Mouse (Mus musculus) heart, embryonic 16.5 days (tissue): ENCODE results near the gene Pifo. TPM values are rescaled to one million over a fixed set of nuclear protein-coding genes. Genes with fewer than 3 reads are reported as not detected.
A peak's percentile ranks its signal among the peaks of the same experiment; 100 is the strongest.
"Not testable (repeated sequence)": the region's sequence is repeated elsewhere in the genome, so short reads cannot be mapped to it uniquely, and the experiment has no call there.

Source experiments
- ATAC-seq: fragments of 200-750 bp; cut with Nextera tagmentation; replicated peaks from 2 replicates; pipeline ENCODE4 v1.8.0; 2017; ENCODE audit warnings: moderate number of reproducible peaks; ENCODE audit not compliant: insufficient read depth, low FRiP score; ENCODE audit errors: extremely low read depth
- H3K27ac ChIP-seq: fragments of 300-500 bp; sonication (generic); 2 replicates; pipeline ENCODE4 v1.5.1; 2014; ENCODE audit warnings: mild to moderate bottlenecking, low read length, control low read depth, moderate library complexity
- H3K27me3 ChIP-seq: fragments of 300-500 bp; sonication (generic); 2 replicates; pipeline ENCODE4 v1.6.1; 2014; ENCODE audit warnings: low read length, mixed read lengths; ENCODE audit not compliant: control insufficient read depth, insufficient read depth
- H3K36me3 ChIP-seq: fragments of 300-500 bp; sonication (generic); 2 replicates; pipeline ENCODE4 v1.6.1; 2014; ENCODE audit not compliant: control insufficient read depth, insufficient read depth
- H3K4me1 ChIP-seq: fragments of 300-500 bp; sonication (generic); 2 replicates; pipeline ENCODE4 v1.6.1; 2014; ENCODE audit warnings: low read length, mixed read lengths; ENCODE audit not compliant: control insufficient read depth, insufficient read depth
- H3K4me2 ChIP-seq: fragments of 300-500 bp; sonication (generic); 2 replicates; pipeline ENCODE4 v1.6.1; 2014; ENCODE audit warnings: low read depth, mild to moderate bottlenecking, control low read depth, low read length
- H3K4me3 ChIP-seq: fragments of 300-500 bp; sonication (generic); 2 replicates; pipeline ENCODE4 v1.5.1; 2014; ENCODE audit warnings: mild to moderate bottlenecking, control low read depth, low read length
- H3K9ac ChIP-seq: fragments of 300-500 bp; sonication (generic); 2 replicates; pipeline ENCODE4 v1.6.1; 2014; ENCODE audit warnings: low read length, control low read depth
- H3K9me3 ChIP-seq: fragments of 300-500 bp; sonication (generic); replicated peaks from 2 replicates; pipeline ENCODE4 v1.6.1; 2016; ENCODE audit warnings: low read length; ENCODE audit not compliant: control insufficient read depth
- WGBS: fragments of 180-500 bp; shearing (Covaris S2); extraction: QIAGEN DNeasy Blood & Tissue Kit; methylation state at CpG from one replicate; pipeline ENCODE4 v1.1.7; 2014; 5-methylcytosine and 5-hydroxymethylcytosine counted together
- polyA plus RNA-seq: library from polyadenylated mRNA; unstranded; fragments of >200 nt; fragmentation: Nextera tagmentation; extraction: Ambion mirVana; gene quantifications from 2 replicates; pipeline ENCODE4 v1.2.1, GENCODE M21; 2015

The Pifo gene
- polyA plus RNA-seq, 1 experiment from 2014 or later, result 1.1 TPM

DNA sequence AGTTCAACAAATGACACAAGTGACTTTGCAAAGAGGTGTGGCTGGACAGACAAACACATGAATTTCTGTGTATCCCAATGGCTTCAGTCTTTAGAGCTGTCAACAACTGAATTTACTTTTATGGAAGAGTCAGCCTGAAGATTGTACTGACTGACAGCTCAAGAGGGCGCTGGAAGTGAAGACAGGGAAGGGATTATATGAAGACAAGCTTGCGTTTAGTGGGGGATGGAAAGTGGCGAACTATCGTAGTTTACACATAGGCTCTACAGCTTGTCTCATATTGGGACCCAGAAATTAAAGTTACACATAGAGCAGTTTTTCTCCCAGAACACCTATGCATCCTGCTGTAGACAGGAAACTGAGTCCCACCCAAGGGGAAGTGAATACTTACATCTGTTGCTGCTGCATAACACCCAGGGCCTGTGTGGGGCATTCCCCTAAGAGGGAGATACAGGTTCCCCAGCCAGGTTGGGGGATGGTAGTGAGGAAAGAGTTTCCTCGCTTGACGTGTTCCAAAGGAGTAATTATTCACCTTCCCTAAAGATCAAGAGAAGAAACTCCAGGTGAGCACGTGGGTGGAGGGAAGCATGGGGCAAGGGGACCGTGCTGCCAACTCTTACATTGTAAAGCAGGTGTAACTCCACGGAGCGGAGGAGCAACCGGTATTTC, 13.6 kb downstream of the Pifo start:
- no peak for ATAC-seq
- Histone ChIP-seq H3K4me1 (peaks cover 8% of the 10 kb centered on the region), H3K27me3 (no peaks in the 10 kb centered on the region), H3K36me3 (no peaks in the 10 kb centered on the region), H3K4me3 (peak overlapping the region; percentile 33), H3K4me2 (peak overlapping the region; percentile 60), H3K9me3 (no peaks in the 10 kb centered on the region), H3K27ac (no peak overlapping the region), H3K9ac (no peak overlapping the region)
- WGBS, result 18% methylated on average over 11 of the region's 11 CpGs

DNA sequence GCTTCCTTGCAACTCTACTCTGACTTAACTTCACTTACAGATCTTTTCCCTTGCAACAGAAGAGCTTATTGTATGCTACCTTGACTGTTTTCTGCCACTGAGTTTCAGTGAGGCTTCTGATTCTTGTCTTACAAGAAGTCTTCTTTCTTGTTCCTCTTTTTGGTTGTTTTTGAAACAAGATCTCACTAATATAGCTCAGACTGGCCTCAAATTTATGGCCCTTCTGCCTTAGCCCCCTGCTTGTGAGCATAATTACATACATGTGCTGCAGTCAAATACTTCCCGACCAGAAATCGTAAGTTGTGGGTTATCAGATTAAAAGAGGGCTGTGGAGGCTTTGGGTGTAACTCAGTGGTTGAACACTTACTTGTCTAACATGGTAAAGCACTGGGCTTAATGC, 19.7 kb downstream of the Pifo start:
- ATAC-seq, result no peak

DNA sequence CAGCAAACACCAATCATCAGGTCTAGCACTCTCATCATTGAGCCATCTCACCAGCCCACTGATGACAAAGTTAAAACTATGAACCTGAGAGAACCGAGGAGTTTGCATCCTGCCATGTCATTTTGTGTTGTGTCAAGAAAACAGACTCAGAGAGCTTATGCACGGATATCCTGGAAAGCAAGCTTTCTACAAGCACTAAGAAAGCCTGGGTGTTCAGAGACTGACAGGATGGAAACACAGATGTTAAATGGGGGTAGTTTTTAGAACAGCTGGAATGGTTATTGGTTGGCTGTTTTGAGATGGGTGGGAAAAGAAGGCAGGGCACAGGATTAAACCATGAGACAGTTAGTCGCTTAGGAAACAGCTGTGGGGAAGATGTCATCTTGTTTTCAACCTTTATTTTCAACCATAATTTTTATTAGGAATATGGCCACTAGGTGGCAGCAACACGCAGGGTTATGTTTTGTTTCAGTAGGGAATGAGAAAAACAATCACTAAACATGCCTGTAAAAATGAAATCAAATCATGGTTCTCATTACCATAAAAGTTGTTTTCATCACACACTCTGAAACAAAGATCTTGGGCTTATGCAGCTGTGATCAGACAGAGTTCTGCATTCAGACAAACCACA, 22.7 kb downstream of the Pifo start:
- Histone ChIP-seq H3K36me3 (no peaks in the 10 kb centered on the region), H3K27ac (no peak overlapping the region), H3K27me3 (no peaks in the 10 kb centered on the region), H3K4me2 (no peak overlapping the region), H3K4me1 (no peaks in the 10 kb centered on the region), H3K9ac (no peak overlapping the region), H3K4me3 (no peak overlapping the region), H3K9me3 (no peaks in the 10 kb centered on the region)
- 23% methylated on average over 4 of the region's 4 CpGs for WGBS
- no peak for ATAC-seq

More for the DNA sequence above, 19.7 kb downstream of the Pifo start:
- WGBS, result 58% methylated on average over 2 of the region's 2 CpGs
- no peaks in the 10 kb centered on the region for H3K4me1 ChIP-seq
- H3K4me3 ChIP-seq, result no peak overlapping the region
- H3K9ac ChIP-seq, result no peak overlapping the region
- no peak overlapping the region for H3K4me2 ChIP-seq
- no peaks in the 10 kb centered on the region for H3K36me3 ChIP-seq
- no peaks in the 10 kb centered on the region for H3K9me3 ChIP-seq
- no peak overlapping the region for H3K27ac ChIP-seq
- H3K27me3 ChIP-seq, result no peaks in the 10 kb centered on the region

DNA sequence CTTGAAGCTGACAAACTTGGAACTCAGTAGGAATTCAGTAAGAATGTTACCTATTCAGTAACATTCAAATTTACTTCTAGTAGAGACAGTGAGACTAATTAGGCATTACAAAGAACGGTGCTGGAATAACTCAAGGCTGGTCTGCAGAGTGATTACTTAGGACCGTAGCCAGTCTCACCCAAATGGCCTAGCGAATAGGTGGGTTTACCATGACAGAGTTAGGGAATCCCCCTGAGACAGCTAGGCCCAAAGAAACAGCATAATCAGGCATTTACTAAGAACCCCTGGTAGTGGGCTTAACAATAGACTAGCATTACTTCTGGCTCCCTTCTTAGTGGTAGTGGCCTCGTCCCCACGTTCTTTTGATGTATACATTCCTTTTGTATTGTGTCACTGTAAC, 24.8 kb downstream of the Pifo start:
- H3K36me3 ChIP-seq, H3K27me3 ChIP-seq, ATAC-seq, H3K4me1 ChIP-seq, H3K4me2 ChIP-seq, H3K27ac ChIP-seq, H3K9me3 ChIP-seq, H3K4me3 ChIP-seq, H3K9ac ChIP-seq: not testable (repeated sequence)
- 64% methylated on average over 5 of the region's 5 CpGs for WGBS

DNA sequence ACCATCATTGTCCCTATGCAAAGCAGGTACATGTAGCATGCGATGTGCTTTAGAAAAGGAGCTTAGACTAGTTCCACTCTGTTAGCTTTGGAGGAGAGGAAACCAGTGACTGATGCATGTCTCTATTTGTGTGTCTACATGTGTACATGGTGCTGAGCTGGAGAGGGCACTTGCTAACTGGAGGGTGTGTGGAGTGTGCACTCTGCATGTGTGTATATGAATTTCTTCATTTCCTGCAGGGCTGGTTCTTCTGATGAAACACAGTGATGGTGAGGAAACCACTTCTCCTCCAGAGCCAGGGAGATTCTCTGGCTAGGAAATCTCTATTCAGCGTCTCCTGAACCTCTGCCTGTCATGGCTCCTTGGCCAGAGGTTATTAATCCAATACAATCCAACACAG, 40.3 kb downstream of the Pifo start:
- ATAC-seq, result no peak
- Histone ChIP-seq H3K9me3 (no peaks in the 10 kb centered on the region), H3K27ac (no peak overlapping the region), H3K36me3 (peaks cover 6% of the 10 kb centered on the region), H3K27me3 (no peaks in the 10 kb centered on the region), H3K9ac (no peak overlapping the region), H3K4me1 (no peaks in the 10 kb centered on the region), H3K4me2 (no peak overlapping the region), H3K4me3 (no peak overlapping the region)
- 79% methylated on average over 2 of the region's 2 CpGs for WGBS

DNA sequence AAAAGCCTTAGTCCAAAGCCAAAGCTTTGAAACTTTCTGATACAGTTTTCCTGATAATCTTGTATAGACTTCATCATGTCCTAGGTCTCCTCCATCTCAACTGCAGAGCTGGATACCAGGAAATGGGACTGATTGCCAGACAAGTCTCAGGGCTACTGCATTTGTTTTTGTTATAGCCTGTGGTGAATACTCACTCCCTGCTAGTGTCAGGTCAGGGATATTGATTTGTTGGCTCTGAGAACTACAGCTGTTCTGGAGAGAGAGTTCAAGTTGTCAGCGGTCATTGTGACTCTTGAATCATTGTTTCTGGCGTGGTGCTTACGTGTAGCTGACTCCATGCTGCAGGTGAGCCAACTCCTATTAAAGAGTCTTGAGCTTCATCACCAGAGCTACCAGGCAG, 41.0 kb downstream of the Pifo start, which contains the start of gene Ovgp1:
TSS of gene Ovgp1 (plus strand) at position 301 of the 400 bp plus-strand sequence.
- peaks cover 13% of the 10 kb centered on the region for H3K36me3 ChIP-seq
- no peak within 1 kb of the TSS for H3K4me2 ChIP-seq
- no peaks in the 10 kb centered on the region for H3K27me3 ChIP-seq
- H3K9ac ChIP-seq, result no peak within 1 kb of the TSS
- WGBS, result 74% methylated on average over 3 of the region's 3 CpGs
- no peak for ATAC-seq
- no peaks in the 10 kb centered on the region for H3K9me3 ChIP-seq
- H3K4me3 ChIP-seq, result no peak within 1 kb of the TSS
- no peaks in the 10 kb centered on the region for H3K4me1 ChIP-seq
- no peak within 1 kb of the TSS for H3K27ac ChIP-seq

DNA sequence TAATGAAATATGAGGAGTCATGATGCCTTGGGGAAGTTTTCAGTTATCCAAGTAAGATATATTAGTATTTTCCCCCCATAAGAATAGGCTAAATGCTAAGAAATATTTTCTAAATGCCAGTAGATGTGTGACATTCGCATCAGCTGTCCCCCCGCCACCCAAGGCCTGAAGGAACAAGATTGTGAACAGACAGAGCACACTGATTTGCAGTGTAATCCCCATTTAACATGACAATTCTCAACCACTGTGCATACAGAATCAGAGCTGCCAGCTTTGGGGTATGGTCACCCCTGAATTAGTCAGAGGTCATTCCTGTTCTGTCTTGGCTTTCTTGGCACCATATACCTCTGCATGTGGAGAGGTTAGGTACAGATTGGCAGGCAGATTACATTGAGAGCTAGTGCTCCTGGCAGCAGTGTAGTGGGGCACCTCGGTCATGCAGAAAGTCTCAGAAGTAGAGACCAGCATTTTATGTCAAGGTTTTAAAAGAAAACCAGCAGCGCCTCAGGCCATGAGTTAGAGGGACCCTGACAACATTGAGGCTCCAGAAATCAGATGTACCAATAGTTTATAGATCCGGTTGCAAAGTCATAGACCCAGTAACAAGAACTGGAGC, 42.5 kb downstream of the Pifo start:
- Histone ChIP-seq H3K27ac (no peak overlapping the region), H3K27me3 (no peaks in the 10 kb centered on the region), H3K36me3 (peaks cover 25% of the 10 kb centered on the region), H3K4me1 (no peaks in the 10 kb centered on the region), H3K9me3 (no peaks in the 10 kb centered on the region), H3K4me2 (no peak overlapping the region), H3K4me3 (no peak overlapping the region), H3K9ac (no peak overlapping the region)
- 82% methylated on average over 5 of the region's 5 CpGs for WGBS
- ATAC-seq, result no peak

DNA sequence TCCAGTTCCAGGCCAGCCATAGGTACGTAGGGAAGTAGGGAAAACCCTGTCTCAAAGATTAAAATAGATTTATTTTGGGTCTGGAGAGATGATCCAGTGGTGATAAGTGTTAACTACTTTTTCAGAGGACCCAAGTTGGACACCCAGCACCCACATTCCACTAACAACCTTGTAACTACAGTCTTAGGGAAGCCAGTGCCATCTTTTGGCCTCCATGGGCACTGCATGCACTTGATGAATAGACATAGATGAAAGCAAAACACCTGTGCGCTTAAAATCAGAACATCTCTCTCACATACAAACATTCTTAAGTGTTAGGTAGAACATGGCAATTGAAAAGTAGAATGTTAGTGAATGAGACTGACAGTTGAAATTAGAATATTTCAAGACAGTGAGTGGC, 53.7 kb downstream of the Pifo start:
- WGBS, result 95% methylated on average over 2 of the region's 2 CpGs

DNA sequence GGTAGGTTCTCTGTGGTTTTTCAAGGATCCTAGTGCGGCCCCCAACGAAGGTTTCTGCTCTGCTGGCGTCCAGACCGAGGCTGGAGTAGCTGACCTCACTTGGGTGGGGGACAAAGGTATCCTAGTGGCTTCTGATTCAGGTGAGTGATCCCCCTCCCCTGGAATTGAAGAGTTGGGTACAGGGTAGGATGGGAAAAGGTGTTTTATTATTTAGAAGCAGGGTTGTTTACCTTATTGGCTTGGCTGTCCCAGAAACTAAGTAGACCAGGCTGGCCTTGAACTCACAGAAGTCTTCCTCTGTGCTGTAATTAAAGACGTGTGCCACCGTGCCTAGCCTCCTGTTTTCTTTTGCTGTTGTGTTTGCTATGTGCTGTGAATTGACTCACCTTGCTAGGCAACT, 54.4 kb downstream of the Pifo start, which contains the start of gene Atp5f1:
TSS of gene Atp5f1 (minus strand) at position 101 of the 400 bp plus-strand sequence.
- H3K4me2 ChIP-seq, result peak within 1 kb of the TSS; percentile 96
- H3K27me3 ChIP-seq, result no peaks in the 10 kb centered on the region
- WGBS, result 7% methylated on average over 6 of the region's 6 CpGs
- peaks cover 33% of the 10 kb centered on the region for H3K36me3 ChIP-seq
- no peaks in the 10 kb centered on the region for H3K9me3 ChIP-seq
- H3K9ac ChIP-seq, result peak within 1 kb of the TSS; percentile 97
- peaks cover 22% of the 10 kb centered on the region for H3K4me1 ChIP-seq
- no peak for ATAC-seq
- peak within 1 kb of the TSS; percentile 94 for H3K27ac ChIP-seq
- H3K4me3 ChIP-seq, result peak within 1 kb of the TSS; percentile 95

More for the DNA sequence above, 53.7 kb downstream of the Pifo start:
- no peak overlapping the region for H3K4me3 ChIP-seq
- peaks cover 38% of the 10 kb centered on the region for H3K36me3 ChIP-seq
- peaks cover 22% of the 10 kb centered on the region for H3K4me1 ChIP-seq
- H3K4me2 ChIP-seq, result no peak overlapping the region
- no peaks in the 10 kb centered on the region for H3K9me3 ChIP-seq
- no peak overlapping the region for H3K9ac ChIP-seq
- ATAC-seq, result no peak
- H3K27me3 ChIP-seq, result no peaks in the 10 kb centered on the region
- no peak overlapping the region for H3K27ac ChIP-seq
